Mouse (Mus musculus) liver, postnatal 0 days (tissue): Measurements from ENCODE around the gene Ubald1. TPM values are rescaled to one million over a fixed set of nuclear protein-coding genes. Genes with fewer than 3 reads are reported as not detected.

Source experiments
- ATAC-seq: fragments of 200-750 bp; cut with Nextera tagmentation; 2 replicates; pipeline ENCODE4 v1.8.0; 2017; ENCODE audit warnings: mild to moderate bottlenecking, moderate library complexity
- DNase-seq: peaks from one replicate; pipeline ENCODE4 v3.0.0-alpha.2; 2016
- H3K27ac ChIP-seq: fragments of 300-500 bp; sonication (generic); 2 replicates; pipeline ENCODE4 v1.5.1; 2014; ENCODE audit warnings: antibody characterized with exemption, moderate library complexity, mild to moderate bottlenecking, low read depth
- H3K27me3 ChIP-seq: fragments of 300-500 bp; sonication (generic); 2 replicates; pipeline ENCODE4 v1.6.1; 2014; ENCODE audit warnings: low read length, control low read depth, mixed read lengths; ENCODE audit not compliant: insufficient read depth
- H3K36me3 ChIP-seq: fragments of 300-500 bp; sonication (generic); replicated peaks from 2 replicates; pipeline ENCODE4 v1.6.1; 2014; ENCODE audit warnings: mild to moderate bottlenecking, control low read depth, low read length, moderate library complexity, mixed read lengths; ENCODE audit not compliant: insufficient read depth
- H3K4me1 ChIP-seq: fragments of 300-500 bp; sonication (generic); 2 replicates; pipeline ENCODE4 v1.6.1; 2014; ENCODE audit warnings: antibody characterized with exemption, mild to moderate bottlenecking, control low read depth; ENCODE audit not compliant: insufficient read depth
- H3K4me2 ChIP-seq: fragments of 300-500 bp; sonication (generic); 2 replicates; pipeline ENCODE4 v1.6.1; 2014; ENCODE audit warnings: low read depth, mild to moderate bottlenecking, low read length, moderate library complexity, mixed read lengths
- H3K4me3 ChIP-seq: fragments of 300-500 bp; sonication (generic); 2 replicates; pipeline ENCODE4 v1.5.1; 2014; ENCODE audit warnings: low read depth, low read length
- H3K9ac ChIP-seq: fragments of 300-500 bp; sonication (generic); replicated peaks from 2 replicates; pipeline ENCODE4 v1.6.1; 2014; ENCODE audit warnings: mild to moderate bottlenecking, moderate library complexity
- H3K9me3 ChIP-seq: fragments of 300-500 bp; sonication (generic); 2 replicates; pipeline ENCODE4 v1.6.1; 2016; ENCODE audit warnings: mild to moderate bottlenecking, control low read depth, low read length, mixed read lengths
- CTCF ChIP-seq: sonication (generic); IDR thresholded peaks from 2 replicates; pipeline ENCODE4 v1.5.1; 2016; ENCODE audit warnings: antibody characterized with exemption, low read depth
- EP300 ChIP-seq: IDR thresholded peaks from 2 replicates; pipeline ENCODE4 v1.6.1; 2016; ENCODE audit warnings: antibody characterized with exemption, low read depth, mild to moderate bottlenecking
- WGBS: fragments of 180-500 bp; shearing (Covaris S2); extraction: QIAGEN DNeasy Blood & Tissue Kit; methylation state at CpG from one replicate; pipeline ENCODE4 v1.1.7; 2014; ENCODE audit not compliant: insufficient replicate concordance; 5-methylcytosine and 5-hydroxymethylcytosine counted together
- polyA plus RNA-seq: library from polyadenylated mRNA; unstranded; fragments of >200 nt; fragmentation: Nextera tagmentation; extraction: Ambion mirVana; gene quantifications from 2 replicates; pipeline ENCODE4 v1.2.1, GENCODE M21; 2015

The Ubald1 gene
- polyA plus RNA-seq, 1 experiment from 2014 or later: 16.7 TPM

- TF ChIP-seq EP300: no peak
- TF ChIP-seq CTCF: no peak
- H3K27me3 ChIP-seq: no peaks in the 10 kb centered on the region
- H3K4me3 ChIP-seq: no peak overlapping the region
- H3K9me3 ChIP-seq: no peaks in the 10 kb centered on the region
- peaks cover 18% of the 10 kb centered on the region for H3K36me3 ChIP-seq
- no peak overlapping the region for H3K9ac ChIP-seq
- no peak overlapping the region for H3K27ac ChIP-seq
- H3K4me2 ChIP-seq: no peak overlapping the region
- WGBS: 83% methylated on average over 5 of the region's 5 CpGs
- DNase-seq: no peak
- H3K4me1 ChIP-seq: peaks cover 3% of the 10 kb centered on the region
- ATAC-seq: no peak
Measured at GRCm38 (mm10) chr16:4870490-4870889, 9.6 kb downstream of the Ubald1 start.

DNA sequence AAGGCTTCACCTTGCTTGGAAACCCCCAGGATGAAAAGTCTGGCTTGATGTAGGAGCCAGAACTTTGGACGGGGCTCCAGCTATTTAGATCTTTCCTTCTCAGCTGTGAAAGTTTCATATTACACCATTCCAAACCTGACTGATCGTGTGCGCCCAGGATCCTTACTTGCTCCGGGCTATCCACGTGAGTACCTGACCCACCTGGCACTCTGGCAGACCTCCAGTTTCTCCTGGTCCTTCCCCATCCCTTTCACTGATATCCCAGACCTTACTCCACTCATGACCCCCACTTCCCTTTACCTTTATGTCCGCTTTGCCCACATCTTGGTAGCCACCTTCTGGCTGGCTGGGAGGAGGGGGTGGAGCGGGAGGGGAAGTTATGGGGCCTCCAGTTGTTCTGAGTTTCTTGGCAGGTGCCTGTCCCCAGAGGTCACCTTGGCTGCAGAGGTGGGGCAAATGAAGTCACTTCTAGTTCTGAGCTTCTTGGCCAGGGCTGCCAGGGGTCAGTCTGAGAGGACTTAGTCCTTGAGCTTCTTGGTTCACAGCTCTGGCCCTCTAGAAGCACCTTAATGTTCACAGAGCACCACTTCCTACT lies 13.9 kb downstream of the Ubald1 start:
- Histone ChIP-seq H3K4me1 (0 out of 2 replicates have a peak, but pooled peaks cover 2% of the 10 kb centered on the region), H3K4me2 (no peak overlapping the region), H3K9ac (no peak overlapping the region), H3K36me3 (no peaks in the 10 kb centered on the region), H3K27me3 (no peaks in the 10 kb centered on the region), H3K4me3 (no peak overlapping the region), H3K9me3 (no peaks in the 10 kb centered on the region), H3K27ac (no peak overlapping the region)
- ATAC-seq (no peak), DNase-seq (no peak)
- TF ChIP-seq EP300 (no peak), CTCF (no peak)
- 67% methylated on average over 7 of the region's 7 CpGs for WGBS

GRCm38 (mm10) chr16:4863742-4864141 lies 16.4 kb downstream of the Ubald1 start:
- Histone ChIP-seq H3K4me3 (no peak overlapping the region), H3K9me3 (no peaks in the 10 kb centered on the region), H3K9ac (no peak overlapping the region), H3K4me1 (0 out of 2 replicates have a peak, but pooled peaks cover 2% of the 10 kb centered on the region), H3K27ac (no peak overlapping the region), H3K27me3 (no peaks in the 10 kb centered on the region), H3K36me3 (no peaks in the 10 kb centered on the region), H3K4me2 (no peak overlapping the region)
- WGBS: 83% methylated on average over 8 of the region's 8 CpGs
- ATAC-seq: no peak
- TF ChIP-seq EP300 (no peak), CTCF (no peak)
- DNase-seq: no peak

DNA sequence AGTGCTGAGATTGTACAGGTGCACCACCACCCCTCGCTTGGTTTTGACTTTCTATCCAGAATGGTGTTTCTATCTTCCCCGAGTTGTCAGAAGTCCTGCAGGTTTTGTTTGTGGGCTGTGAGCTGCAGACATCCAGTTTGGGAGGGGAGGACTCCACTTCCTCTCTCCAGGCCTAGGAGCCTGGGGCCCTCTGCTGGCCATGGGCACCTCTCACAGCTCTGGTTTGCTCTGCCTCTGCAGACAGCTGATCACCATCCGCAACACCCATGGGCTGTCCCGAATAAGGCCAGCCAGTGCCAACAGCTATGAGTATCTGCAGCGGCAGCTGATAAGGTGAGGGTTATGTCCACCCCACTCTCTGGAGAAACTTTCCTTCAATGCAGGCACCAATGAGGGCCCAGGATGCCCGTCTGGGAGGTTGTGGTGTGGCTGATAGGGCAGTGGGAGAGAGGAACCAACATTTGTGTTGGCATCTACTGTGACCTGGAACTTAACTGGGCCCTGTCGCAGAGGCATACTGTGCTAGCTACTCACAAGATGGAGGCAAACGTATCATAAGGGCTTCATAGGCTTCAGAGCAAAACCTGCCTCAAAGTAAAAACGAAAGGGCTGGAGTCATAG lies 17.1 kb downstream of the Ubald1 start:
- H3K4me2 ChIP-seq: no peak overlapping the region
- ATAC-seq (peak; percentile 91), DNase-seq (peak; percentile 81)
- no peaks in the 10 kb centered on the region for H3K27me3 ChIP-seq
- TF ChIP-seq EP300 (no peak), CTCF (peak; percentile 93)
- H3K4me1 ChIP-seq: 0 out of 2 replicates have a peak, but pooled peaks cover 2% of the 10 kb centered on the region
- H3K36me3 ChIP-seq: no peaks in the 10 kb centered on the region
- no peak overlapping the region for H3K27ac ChIP-seq
- H3K9ac ChIP-seq: no peak overlapping the region
- WGBS: 29% methylated on average over 9 of the region's 9 CpGs
- H3K9me3 ChIP-seq: no peaks in the 10 kb centered on the region
- H3K4me3 ChIP-seq: no peak overlapping the region

- Histone ChIP-seq H3K36me3 (no peaks in the 10 kb centered on the region), H3K4me2 (no peak overlapping the region), H3K27me3 (no peaks in the 10 kb centered on the region), H3K9me3 (no peaks in the 10 kb centered on the region), H3K4me1 (0 out of 2 replicates have a peak, but pooled peaks cover 2% of the 10 kb centered on the region), H3K9ac (no peak overlapping the region), H3K27ac (no peak overlapping the region), H3K4me3 (no peak overlapping the region)
- DNase-seq (no peak), ATAC-seq (peak; percentile 25; the same call in 1 of the 2 replicates)
- TF ChIP-seq EP300 (no peak), CTCF (peak; percentile 50)
- WGBS: 48% methylated on average over 10 of the region's 10 CpGs
Measured at GRCm38 (mm10) chr16:4861392-4861791, 18.7 kb downstream of the Ubald1 start.

GRCm38 (mm10) chr16:4855046-4855650 lies 25.0 kb downstream of the Ubald1 start:
- Histone ChIP-seq H3K9me3 (no peaks in the 10 kb centered on the region), H3K4me2 (no peak overlapping the region), H3K36me3 (no peaks in the 10 kb centered on the region), H3K4me1 (no peaks in the 10 kb centered on the region), H3K27me3 (0 out of 2 replicates have a peak, but pooled peaks cover 3% of the 10 kb centered on the region), H3K4me3 (no peak overlapping the region), H3K9ac (no peak overlapping the region), H3K27ac (no peak overlapping the region)
- no peak for ATAC-seq
- no peak for TF ChIP-seq EP300
- TF ChIP-seq CTCF: no peak
- WGBS: 55% methylated on average over 5 of the region's 5 CpGs
- no peak for DNase-seq
